Mouse (Mus musculus) erythroblast, embryonic 14.5 days (primary cell): Measurements from ENCODE around the gene Adgrd1.

Experiments used
- GATA1 ChIP-seq: IDR thresholded peaks from 2 replicates; pipeline ENCODE4 v1.6.1; 2012; ENCODE audit warnings: low read length, inconsistent platforms, mixed read lengths
- TAL1 ChIP-seq: IDR thresholded peaks from 3 replicates; pipeline ENCODE4 v1.6.1; 2012; ENCODE audit warnings: low read length, inconsistent platforms, mixed read lengths

- TF ChIP-seq GATA1 (no peak), TAL1 (no peak)
These were observed 137.4 kb downstream of the Adgrd1 start for GRCm38 (mm10) chr5:129233881-129234432.
